Mouse (Mus musculus): ENCODE measurements around the gene Il1f8. TPM values are rescaled to one million over a fixed set of nuclear protein-coding genes. Genes with fewer than 3 reads are reported as not detected.
"Not testable (repeated sequence)": the region's sequence is repeated elsewhere in the genome, so short reads cannot be mapped to it uniquely, and the experiment has no call there.

Il1f8 gene
- not detected in 2 replicates for polyA plus RNA-seq (2014; fragmentation: Nextera tagmentation; extraction: Ambion mirVana)

GRCm38 (mm10) chr2:24152861-24153260, at the start of gene Il1f8:
Gene Il1f8 (plus strand): TSS chr2:24153161.
- DNase-seq (ENCODE audit: low spot score) (no peak), ATAC-seq (replicated peaks; ENCODE audit: low FRiP score, low TSS enrichment, low read depth) (no peak)
- H3K4me1 ChIP-seq (replicated peaks; ENCODE audit: control insufficient read depth, insufficient read depth, low read length), result no peaks in the 10 kb centered on the region
- H3K27me3 ChIP-seq (replicated peaks; ENCODE audit: control insufficient read depth, insufficient read depth, low read length), result no peaks in the 10 kb centered on the region
- H3K27ac ChIP-seq (ENCODE audit: low read depth), result no peak within 1 kb of the TSS
- H3K4me3 ChIP-seq (ENCODE audit: low read depth, low read length), result no peak within 1 kb of the TSS
- H3K4me2 ChIP-seq (ENCODE audit: low read length), result no peak within 1 kb of the TSS
- 88% methylated on average over 2 of the region's 2 CpGs for WGBS
- H3K36me3 ChIP-seq (ENCODE audit: control insufficient read depth, insufficient read depth, low read length), result no peaks in the 10 kb centered on the region
- H3K9ac ChIP-seq (ENCODE audit: low read length), result no peak within 1 kb of the TSS
- H3K9me3 ChIP-seq (ENCODE audit: control insufficient read depth, low read length), result no peaks in the 10 kb centered on the region

DNA sequence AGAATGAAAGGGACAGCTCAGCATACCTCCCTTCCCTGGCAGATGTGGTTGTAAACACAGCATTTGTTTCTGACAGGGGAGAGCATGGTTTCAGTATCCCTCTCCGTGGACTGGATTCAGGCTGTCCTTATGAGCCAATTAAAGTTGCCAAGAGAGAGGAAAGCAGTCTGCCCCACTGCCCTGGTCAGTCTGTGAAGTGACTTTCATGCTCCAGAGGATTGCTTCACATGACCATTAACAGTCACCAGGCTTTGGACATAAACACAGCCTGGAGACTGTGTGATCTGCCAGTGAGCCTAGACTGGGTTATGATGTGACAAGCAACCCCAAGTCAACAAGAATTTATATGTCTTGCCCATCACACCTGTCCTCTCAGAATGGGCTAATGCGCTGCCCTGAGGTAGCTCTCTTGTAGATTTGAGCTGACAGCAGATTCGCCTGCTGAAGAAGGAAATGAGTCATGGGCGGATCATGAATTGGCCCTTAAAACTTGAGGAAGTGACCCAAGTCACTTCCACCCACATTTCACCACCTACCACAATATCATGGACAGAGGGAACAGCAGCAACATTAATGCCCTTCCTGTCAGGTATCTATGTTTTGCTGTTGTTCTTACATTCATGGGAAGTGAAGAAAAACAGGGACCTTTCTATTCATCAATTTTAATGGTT, 49.2 kb upstream of the Il1f8 start:
- no peaks in the 10 kb centered on the region for H3K36me3 ChIP-seq (ENCODE audit: control insufficient read depth, insufficient read depth, low read length)
- 79% methylated on average over 4 of the region's 4 CpGs for WGBS
- H3K27me3 ChIP-seq (replicated peaks; ENCODE audit: control insufficient read depth, insufficient read depth, low read length), result no peaks in the 10 kb centered on the region
- no peak for ATAC-seq (replicated peaks; ENCODE audit: low FRiP score, low TSS enrichment, low read depth)
- H3K4me2 ChIP-seq (ENCODE audit: low read length), result no peak overlapping the region
- H3K9ac ChIP-seq (ENCODE audit: low read length), result no peak overlapping the region
- H3K27ac ChIP-seq (ENCODE audit: low read depth), result no peak overlapping the region
- H3K4me3 ChIP-seq (ENCODE audit: low read depth, low read length), result no peak overlapping the region
- DNase-seq (ENCODE audit: low spot score), result no peak
- no peaks in the 10 kb centered on the region for H3K4me1 ChIP-seq (replicated peaks; ENCODE audit: control insufficient read depth, insufficient read depth, low read length)
- no peaks in the 10 kb centered on the region for H3K9me3 ChIP-seq (ENCODE audit: control insufficient read depth, low read length)

DNA sequence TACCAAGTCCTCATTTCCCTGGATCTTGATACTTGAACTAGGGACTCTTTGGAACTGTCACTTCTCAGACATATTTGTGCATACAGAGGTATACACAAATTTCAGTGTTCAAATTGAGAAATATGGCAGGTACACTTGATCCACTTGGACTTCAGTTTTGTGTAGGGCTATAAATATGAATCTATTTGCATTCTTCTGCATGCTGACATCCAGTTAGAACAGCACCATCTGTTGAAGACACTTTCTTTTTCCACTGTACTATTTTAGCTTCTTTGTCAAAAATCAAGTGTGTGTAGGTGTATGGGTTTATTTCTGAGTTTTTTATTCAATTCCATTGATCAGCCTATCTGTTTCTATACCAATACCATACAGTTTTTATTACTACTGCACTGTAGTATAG, 43.9 kb upstream of the Il1f8 start:
- ATAC-seq (replicated peaks; ENCODE audit: low FRiP score, low TSS enrichment, low read depth), result no peak
- H3K9me3 ChIP-seq (ENCODE audit: control insufficient read depth, low read length), result no peaks in the 10 kb centered on the region
- no peaks in the 10 kb centered on the region for H3K27me3 ChIP-seq (replicated peaks; ENCODE audit: control insufficient read depth, insufficient read depth, low read length)
- DNase-seq (ENCODE audit: low spot score), result no peak
- no peak overlapping the region for H3K4me3 ChIP-seq (ENCODE audit: low read depth, low read length)
- H3K4me1 ChIP-seq (replicated peaks; ENCODE audit: control insufficient read depth, insufficient read depth, low read length), result no peaks in the 10 kb centered on the region
- H3K9ac ChIP-seq (ENCODE audit: low read length), result no peak overlapping the region
- H3K36me3 ChIP-seq (ENCODE audit: control insufficient read depth, insufficient read depth, low read length), result no peaks in the 10 kb centered on the region
- no peak overlapping the region for H3K4me2 ChIP-seq (ENCODE audit: low read length)
- no peak overlapping the region for H3K27ac ChIP-seq (ENCODE audit: low read depth)

- no peak overlapping the region for H3K9ac ChIP-seq (ENCODE audit: low read length)
- H3K9me3 ChIP-seq (ENCODE audit: control insufficient read depth, low read length), result no peaks in the 10 kb centered on the region
- no peak overlapping the region for H3K4me2 ChIP-seq (ENCODE audit: low read length)
- DNase-seq (ENCODE audit: low spot score) (no peak), ATAC-seq (replicated peaks; ENCODE audit: low FRiP score, low TSS enrichment, low read depth) (no peak)
- H3K27me3 ChIP-seq (replicated peaks; ENCODE audit: control insufficient read depth, insufficient read depth, low read length), result no peaks in the 10 kb centered on the region
- 72% methylated on average over 1 of the region's 1 CpGs for WGBS
- no peak overlapping the region for H3K4me3 ChIP-seq (ENCODE audit: low read depth, low read length)
- no peaks in the 10 kb centered on the region for H3K36me3 ChIP-seq (ENCODE audit: control insufficient read depth, insufficient read depth, low read length)
- no peaks in the 10 kb centered on the region for H3K4me1 ChIP-seq (replicated peaks; ENCODE audit: control insufficient read depth, insufficient read depth, low read length)
- H3K27ac ChIP-seq (ENCODE audit: low read depth), result no peak overlapping the region
These were observed 18.6 kb upstream of the Il1f8 start for GRCm38 (mm10) chr2:24134373-24134772.

DNA sequence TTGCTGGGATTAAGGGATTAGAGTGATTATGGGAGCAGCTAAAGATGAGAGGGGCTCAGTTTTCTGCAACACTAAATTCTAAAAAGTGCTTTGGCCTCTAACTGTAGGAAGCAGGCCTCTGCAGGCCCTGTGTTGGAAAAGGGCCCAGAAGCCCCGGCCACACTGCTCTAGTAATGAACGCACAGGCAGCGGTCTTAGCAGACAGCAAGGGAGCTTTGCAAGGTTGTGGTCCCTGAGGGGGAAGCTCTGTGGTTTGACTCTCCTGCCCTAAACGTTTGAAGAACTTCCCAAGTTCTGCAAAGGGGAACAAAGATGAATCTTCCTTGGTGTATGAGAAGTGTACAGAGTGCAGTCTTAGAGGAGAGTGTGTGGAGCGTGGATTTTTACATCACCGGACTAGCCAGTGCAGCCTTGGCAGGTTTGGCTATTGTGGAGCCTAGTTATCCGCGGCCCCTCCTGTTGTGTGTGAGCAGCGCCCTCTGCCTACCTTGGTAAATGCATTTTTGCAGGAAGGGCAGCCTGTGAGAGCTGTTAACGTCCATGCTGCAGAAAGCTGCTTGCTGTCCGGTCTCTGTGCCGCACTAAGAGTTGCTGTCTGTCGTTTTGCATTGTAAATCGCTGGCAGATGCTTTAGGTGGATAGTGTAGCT, 28.8 kb downstream of the Il1f8 start:
- WGBS, result 13% methylated on average over 14 of the region's 14 CpGs
- not testable (repeated sequence) for H3K9ac ChIP-seq (ENCODE audit: low read length); H3K27me3 ChIP-seq (replicated peaks; ENCODE audit: control insufficient read depth, insufficient read depth, low read length); H3K4me1 ChIP-seq (replicated peaks; ENCODE audit: control insufficient read depth, insufficient read depth, low read length); H3K36me3 ChIP-seq (ENCODE audit: control insufficient read depth, insufficient read depth, low read length); ATAC-seq (replicated peaks; ENCODE audit: low FRiP score, low TSS enrichment, low read depth); H3K9me3 ChIP-seq (ENCODE audit: control insufficient read depth, low read length); H3K4me3 ChIP-seq (ENCODE audit: low read depth, low read length); H3K27ac ChIP-seq (ENCODE audit: low read depth)
- peak overlapping the region; percentile 32 for H3K4me2 ChIP-seq (ENCODE audit: low read length)
- DNase-seq (ENCODE audit: low spot score), result peak; percentile 54

DNA sequence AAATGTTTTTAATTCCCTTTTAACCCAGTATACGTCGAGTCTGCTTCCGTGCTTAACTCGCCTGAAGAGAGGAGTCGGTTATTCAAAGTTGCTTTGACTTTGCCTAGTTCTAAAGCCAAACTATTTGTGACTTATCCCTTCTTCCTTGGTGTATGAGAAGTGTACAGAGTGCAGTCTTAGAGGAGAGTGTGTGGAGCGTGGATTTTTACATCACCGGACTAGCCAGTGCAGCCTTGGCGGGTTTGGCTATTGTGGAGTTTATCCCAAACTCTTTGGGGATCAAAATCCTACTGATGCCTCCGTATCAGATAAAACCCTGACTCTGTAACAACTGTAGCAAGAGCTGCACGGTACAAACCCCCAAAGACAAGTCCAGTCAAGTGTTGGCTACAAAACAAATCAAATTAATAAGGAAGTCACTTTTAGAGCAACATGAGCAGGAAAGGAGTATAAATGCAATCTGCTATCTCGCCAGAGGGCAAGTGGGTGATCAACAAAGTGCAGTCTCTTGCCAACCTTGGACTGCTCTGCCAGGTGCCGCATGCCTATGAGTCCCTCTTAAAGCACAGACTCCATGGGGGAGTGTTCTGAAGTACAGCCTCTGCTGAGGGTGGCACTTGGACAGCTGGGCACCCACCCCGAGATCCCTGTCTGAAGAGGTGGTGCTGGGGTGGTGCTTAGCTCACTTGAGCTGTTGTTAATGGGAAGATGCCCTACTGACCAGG, 29.6 kb downstream of the Il1f8 start:
- H3K27me3 ChIP-seq (replicated peaks; ENCODE audit: control insufficient read depth, insufficient read depth, low read length); H3K27ac ChIP-seq (ENCODE audit: low read depth); H3K36me3 ChIP-seq (ENCODE audit: control insufficient read depth, insufficient read depth, low read length); H3K4me1 ChIP-seq (replicated peaks; ENCODE audit: control insufficient read depth, insufficient read depth, low read length); H3K9me3 ChIP-seq (ENCODE audit: control insufficient read depth, low read length); H3K4me3 ChIP-seq (ENCODE audit: low read depth, low read length); H3K9ac ChIP-seq (ENCODE audit: low read length); ATAC-seq (replicated peaks; ENCODE audit: low FRiP score, low TSS enrichment, low read depth); DNase-seq (ENCODE audit: low spot score): not testable (repeated sequence)
- 62% methylated on average over 13 of the region's 13 CpGs for WGBS
- H3K4me2 ChIP-seq (ENCODE audit: low read length), result peak overlapping the region; percentile 32

DNA sequence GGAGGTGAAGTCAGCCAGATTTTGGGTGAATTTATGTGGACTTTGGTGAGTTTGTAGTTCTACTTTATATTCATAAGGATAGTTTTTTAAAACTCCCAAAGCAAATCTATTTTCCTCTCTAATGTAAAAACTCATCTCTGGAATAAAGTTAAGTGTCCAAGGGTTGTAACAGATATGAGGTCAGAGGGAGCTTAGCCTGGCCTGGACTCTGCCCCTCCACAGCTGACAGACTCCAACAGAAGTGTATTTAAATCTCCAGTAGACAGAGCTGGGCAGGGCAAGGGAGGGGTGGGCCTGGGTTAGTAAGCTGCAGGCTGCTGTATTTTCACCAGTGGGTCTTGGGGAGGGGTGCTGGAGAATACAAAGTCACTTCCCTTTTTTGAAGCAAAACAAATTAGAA, 31.1 kb downstream of the Il1f8 start:
- H3K36me3 ChIP-seq (ENCODE audit: control insufficient read depth, insufficient read depth, low read length); ATAC-seq (replicated peaks; ENCODE audit: low FRiP score, low TSS enrichment, low read depth); H3K4me2 ChIP-seq (ENCODE audit: low read length); H3K27me3 ChIP-seq (replicated peaks; ENCODE audit: control insufficient read depth, insufficient read depth, low read length); H3K27ac ChIP-seq (ENCODE audit: low read depth); H3K4me3 ChIP-seq (ENCODE audit: low read depth, low read length); H3K9ac ChIP-seq (ENCODE audit: low read length); H3K4me1 ChIP-seq (replicated peaks; ENCODE audit: control insufficient read depth, insufficient read depth, low read length); DNase-seq (ENCODE audit: low spot score); H3K9me3 ChIP-seq (ENCODE audit: control insufficient read depth, low read length): not testable (repeated sequence)

DNA sequence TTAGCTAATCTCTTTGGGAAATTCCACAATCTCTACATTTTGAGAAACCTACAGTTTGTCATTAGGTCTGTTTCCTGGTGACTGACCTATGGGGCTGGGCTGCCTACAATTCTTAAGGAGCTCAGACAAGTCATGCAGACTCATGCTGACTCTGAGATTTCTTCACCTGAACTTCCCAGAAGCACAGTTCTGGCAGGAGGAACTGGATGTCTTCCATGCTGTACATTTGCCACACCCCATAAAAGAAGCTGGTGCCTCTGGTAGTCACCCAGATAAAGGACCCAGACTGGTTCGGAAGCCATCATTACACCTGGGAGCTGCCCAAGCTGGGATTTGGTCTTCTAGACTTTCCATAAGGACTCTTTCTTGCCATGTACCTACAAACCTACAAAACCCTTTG, 33.2 kb downstream of the Il1f8 start, which contains the start of gene Il1f9:
Il1f9 (plus strand) TSS at position 301 of the 400 bp plus-strand sequence.
- WGBS, result 91% methylated on average over 1 of the region's 1 CpGs

More for the DNA sequence above, 33.2 kb downstream of the Il1f8 start, which contains the start of gene Il1f9:
- Histone ChIP-seq H3K4me1 (replicated peaks; ENCODE audit: control insufficient read depth, insufficient read depth, low read length) (no peaks in the 10 kb centered on the region), H3K27ac (ENCODE audit: low read depth) (no peak within 1 kb of the TSS), H3K36me3 (ENCODE audit: control insufficient read depth, insufficient read depth, low read length) (no peaks in the 10 kb centered on the region), H3K9ac (ENCODE audit: low read length) (no peak within 1 kb of the TSS), H3K9me3 (ENCODE audit: control insufficient read depth, low read length) (no peaks in the 10 kb centered on the region), H3K4me3 (ENCODE audit: low read depth, low read length) (no peak within 1 kb of the TSS), H3K27me3 (replicated peaks; ENCODE audit: control insufficient read depth, insufficient read depth, low read length) (no peaks in the 10 kb centered on the region), H3K4me2 (ENCODE audit: low read length) (no peak within 1 kb of the TSS)
- no peak for DNase-seq (ENCODE audit: low spot score)
- no peak for ATAC-seq (replicated peaks; ENCODE audit: low FRiP score, low TSS enrichment, low read depth)

Measured in intestine, embryonic 14.5 days (tissue).